Mouse (Mus musculus): Measurements from ENCODE around the gene Cdkn2aip. TPM values are rescaled to one million over a fixed set of nuclear protein-coding genes. Genes with fewer than 3 reads are reported as not detected.
A peak's percentile ranks its signal among the peaks of the same experiment; 100 is the strongest.

Gene Cdkn2aip
- polyA plus RNA-seq, 1 experiment from 2014 or later: 38.2 TPM

GRCm38 (mm10) chr8:47691303-47691702 lies 22.4 kb downstream of the Cdkn2aip start:
- Histone ChIP-seq H3K36me3 (replicated peaks) (no peaks in the 10 kb centered on the region), H3K9me3 (no peaks in the 10 kb centered on the region), H3K4me1 (0 out of 2 replicates have a peak, but pooled peaks cover 5% of the 10 kb centered on the region), H3K27me3 (replicated peaks; ENCODE audit: low read depth, poor library complexity, severe bottlenecking) (peaks cover 11% of the 10 kb centered on the region), H3K27ac (replicated peaks) (no peak overlapping the region; the same call in 1 of the 2 replicates), H3K4me3 (peak overlapping the region; percentile 46; the same call in 1 of the 2 replicates)
- DNase-seq (ENCODE audit: low spot score): no peak
- WGBS: 38% methylated on average over 7 of the region's 7 CpGs

GRCm38 (mm10) chr8:47690674-47691078 lies 23.1 kb downstream of the Cdkn2aip start:
- H3K4me3 ChIP-seq: peak overlapping the region; percentile 46
- DNase-seq (ENCODE audit: low spot score): peak; percentile 39
- 0 out of 2 replicates have a peak, but pooled peaks cover 5% of the 10 kb centered on the region for H3K4me1 ChIP-seq
- no peaks in the 10 kb centered on the region for H3K36me3 ChIP-seq (replicated peaks)
- peak overlapping the region; percentile 26 for H3K27ac ChIP-seq (replicated peaks)
- whole genome bisulfite sequencing: 2% methylated on average over 16 of the region's 16 CpGs
- H3K9me3 ChIP-seq: no peaks in the 10 kb centered on the region
- H3K27me3 ChIP-seq (replicated peaks; ENCODE audit: low read depth, poor library complexity, severe bottlenecking): peaks cover 11% of the 10 kb centered on the region

GRCm38 (mm10) chr8:47689704-47690326 lies 23.9 kb downstream of the Cdkn2aip start:
- H3K9me3 ChIP-seq: no peaks in the 10 kb centered on the region
- H3K27me3 ChIP-seq (replicated peaks; ENCODE audit: low read depth, poor library complexity, severe bottlenecking): peaks cover 11% of the 10 kb centered on the region
- no peak overlapping the region for H3K4me3 ChIP-seq
- 0 out of 2 replicates have a peak, but pooled peaks cover 5% of the 10 kb centered on the region for H3K4me1 ChIP-seq
- no peak overlapping the region for H3K27ac ChIP-seq (replicated peaks)
- WGBS: 53% methylated on average over 12 of the region's 12 CpGs
- H3K36me3 ChIP-seq (replicated peaks): no peaks in the 10 kb centered on the region
- peak; percentile 46 for DNase-seq (ENCODE audit: low spot score)

GRCm38 (mm10) chr8:47684441-47684840 lies 29.3 kb downstream of the Cdkn2aip start:
- DNase-seq (ENCODE audit: low spot score): no peak
- H3K4me1 ChIP-seq: no peaks in the 10 kb centered on the region
- WGBS: 82% methylated on average over 5 of the region's 5 CpGs
- no peak overlapping the region for H3K4me3 ChIP-seq
- H3K36me3 ChIP-seq (replicated peaks): peaks cover 7% of the 10 kb centered on the region
- H3K9me3 ChIP-seq: no peaks in the 10 kb centered on the region
- H3K27me3 ChIP-seq (replicated peaks; ENCODE audit: low read depth, poor library complexity, severe bottlenecking): no peaks in the 10 kb centered on the region
- no peak overlapping the region for H3K27ac ChIP-seq (replicated peaks)

- Histone ChIP-seq H3K9me3 (no peaks in the 10 kb centered on the region), H3K27me3 (replicated peaks; ENCODE audit: low read depth, poor library complexity, severe bottlenecking) (no peaks in the 10 kb centered on the region), H3K4me3 (no peak overlapping the region)
Measured at GRCm38 (mm10) chr8:47683994-47684393, 29.7 kb downstream of the Cdkn2aip start.

GRCm38 (mm10) chr8:47680306-47680705 lies 33.4 kb downstream of the Cdkn2aip start:
- DNase-seq (ENCODE audit: low spot score): no peak
- Histone ChIP-seq H3K27me3 (replicated peaks; ENCODE audit: low read depth, poor library complexity, severe bottlenecking) (no peaks in the 10 kb centered on the region), H3K27ac (replicated peaks) (no peak overlapping the region), H3K4me1 (peaks cover 15% of the 10 kb centered on the region), H3K9me3 (no peaks in the 10 kb centered on the region), H3K4me3 (no peak overlapping the region), H3K36me3 (replicated peaks) (peaks cover 19% of the 10 kb centered on the region)
- 94% methylated on average over 4 of the region's 4 CpGs for WGBS

More at GRCm38 (mm10) chr8:47683994-47684393, 29.7 kb downstream of the Cdkn2aip start:
- no peak for DNase-seq (ENCODE audit: low spot score)
- no peaks in the 10 kb centered on the region for H3K4me1 ChIP-seq
- H3K36me3 ChIP-seq (replicated peaks): peaks cover 12% of the 10 kb centered on the region
- H3K27ac ChIP-seq (replicated peaks): no peak overlapping the region
- 87% methylated on average over 9 of the region's 9 CpGs for WGBS

GRCm38 (mm10) chr8:47679603-47680002 lies 34.1 kb downstream of the Cdkn2aip start:
- Histone ChIP-seq H3K4me1 (peaks cover 15% of the 10 kb centered on the region), H3K4me3 (no peak overlapping the region), H3K9me3 (no peaks in the 10 kb centered on the region), H3K36me3 (replicated peaks) (peaks cover 19% of the 10 kb centered on the region), H3K27ac (replicated peaks) (no peak overlapping the region), H3K27me3 (replicated peaks; ENCODE audit: low read depth, poor library complexity, severe bottlenecking) (no peaks in the 10 kb centered on the region)
- DNase-seq (ENCODE audit: low spot score): no peak
- WGBS: 72% methylated on average over 1 of the region's 1 CpGs

- peaks cover 15% of the 10 kb centered on the region for H3K4me1 ChIP-seq
- H3K36me3 ChIP-seq (replicated peaks): peaks cover 15% of the 10 kb centered on the region
- H3K27me3 ChIP-seq (replicated peaks; ENCODE audit: low read depth, poor library complexity, severe bottlenecking): no peaks in the 10 kb centered on the region
- no peak overlapping the region for H3K27ac ChIP-seq (replicated peaks)
- no peak for DNase-seq (ENCODE audit: low spot score)
- H3K9me3 ChIP-seq: no peaks in the 10 kb centered on the region
- H3K4me3 ChIP-seq: peak overlapping the region; percentile 96
- WGBS: 44% methylated on average over 2 of the region's 2 CpGs
Measured at GRCm38 (mm10) chr8:47676631-47677030, 37.1 kb downstream of the Cdkn2aip start.

GRCm38 (mm10) chr8:47676224-47676623 lies 37.5 kb downstream of the Cdkn2aip start:
- H3K27ac ChIP-seq (replicated peaks): peak overlapping the region; percentile 94
- peak overlapping the region; percentile 96 for H3K4me3 ChIP-seq
- H3K4me1 ChIP-seq: peaks cover 15% of the 10 kb centered on the region
- WGBS: under 1% methylated on average over 15 of the region's 15 CpGs
- no peak for DNase-seq (ENCODE audit: low spot score)
- H3K9me3 ChIP-seq: no peaks in the 10 kb centered on the region
- H3K27me3 ChIP-seq (replicated peaks; ENCODE audit: low read depth, poor library complexity, severe bottlenecking): no peaks in the 10 kb centered on the region
- peaks cover 15% of the 10 kb centered on the region for H3K36me3 ChIP-seq (replicated peaks)

GRCm38 (mm10) chr8:47675786-47676185 lies 37.9 kb downstream of the Cdkn2aip start:
- no peak for DNase-seq (ENCODE audit: low spot score)
- H3K36me3 ChIP-seq (replicated peaks): peaks cover 15% of the 10 kb centered on the region
- H3K27me3 ChIP-seq (replicated peaks; ENCODE audit: low read depth, poor library complexity, severe bottlenecking): no peaks in the 10 kb centered on the region
- no peaks in the 10 kb centered on the region for H3K9me3 ChIP-seq
- peaks cover 15% of the 10 kb centered on the region for H3K4me1 ChIP-seq
- under 1% methylated on average over 20 of the region's 20 CpGs for WGBS
- H3K27ac ChIP-seq (replicated peaks): peak overlapping the region; percentile 94
- peak overlapping the region; percentile 96 for H3K4me3 ChIP-seq

- H3K27me3 ChIP-seq (replicated peaks; ENCODE audit: low read depth, poor library complexity, severe bottlenecking): no peaks in the 10 kb centered on the region
- H3K4me3 ChIP-seq: peak within 1 kb of the TSS; percentile 96
- no peaks in the 10 kb centered on the region for H3K9me3 ChIP-seq
- peaks cover 15% of the 10 kb centered on the region for H3K36me3 ChIP-seq (replicated peaks)
- DNase-seq (ENCODE audit: low spot score): peak; percentile 100
- peaks cover 15% of the 10 kb centered on the region for H3K4me1 ChIP-seq
- under 1% methylated on average over 106 of the region's 106 CpGs for WGBS
- peak within 1 kb of the TSS; percentile 94 for H3K27ac ChIP-seq (replicated peaks)
Measured at GRCm38 (mm10) chr8:47674777-47675710, 38.7 kb downstream of the Cdkn2aip start, which contains the start of gene Ing2. TSS of gene Ing2 (minus strand) at chr8:47675556.

- Histone ChIP-seq H3K27ac (replicated peaks) (peak overlapping the region; percentile 94), H3K4me1 (peaks cover 15% of the 10 kb centered on the region), H3K36me3 (replicated peaks) (peaks cover 10% of the 10 kb centered on the region), H3K27me3 (replicated peaks; ENCODE audit: low read depth, poor library complexity, severe bottlenecking) (no peaks in the 10 kb centered on the region), H3K4me3 (peak overlapping the region; percentile 96), H3K9me3 (no peaks in the 10 kb centered on the region)
- DNase-seq (ENCODE audit: low spot score): no peak
- WGBS: 1% methylated on average over 54 of the region's 59 CpGs
Measured at GRCm38 (mm10) chr8:47674140-47674776, 39.5 kb downstream of the Cdkn2aip start.

Data from embryonic facial prominence, embryonic 10.5 days (tissue).